8 mouse cellular contexts compared by ENCODE assay signal in the genomic region with DNA sequence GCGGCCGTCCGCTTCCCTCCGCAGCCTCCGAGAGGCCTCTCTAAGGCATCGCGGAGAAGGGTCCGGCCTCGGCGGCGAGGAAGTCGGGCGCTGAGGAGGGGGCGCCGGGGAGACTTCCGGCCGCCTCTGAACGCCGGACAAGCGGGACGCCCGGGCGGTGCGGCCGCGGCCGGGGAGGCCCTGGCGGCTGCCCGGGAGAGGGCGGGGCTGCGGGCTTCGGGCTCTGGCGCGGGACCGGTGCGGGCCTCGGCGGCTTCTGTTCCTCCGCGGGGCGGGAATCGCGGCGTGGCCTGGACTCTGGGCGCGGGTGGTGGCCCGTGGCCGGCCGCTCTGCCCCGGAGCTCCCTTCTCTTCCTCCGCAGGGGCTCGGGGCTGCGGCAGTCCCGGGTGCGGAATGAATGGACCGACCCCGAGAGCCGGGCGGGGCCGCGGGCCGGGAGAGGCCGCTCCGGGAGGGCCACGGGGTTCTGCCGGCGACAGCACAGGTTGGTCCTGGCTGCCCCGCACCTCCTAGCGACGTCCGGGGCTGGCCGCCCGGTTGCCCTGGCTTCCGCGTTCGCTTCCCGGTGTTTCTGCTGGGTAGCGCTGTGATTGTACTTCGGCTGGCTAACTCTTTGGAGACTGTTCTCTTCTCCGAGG. TPM values are rescaled to one million over a fixed set of nuclear protein-coding genes. Genes with fewer than 3 reads are reported as not detected.
DNase-seq lines count a peak whose midpoint lies in the region; ATAC-seq and TF ChIP-seq lines count a peak whose summit lies in the region.

No protein-coding gene starts in this region.

- H3K4me2 ChIP-seq in embryonic facial prominence, embryonic 13.5 days = peak overlapping the region; percentile 70
- peak overlapping the region; percentile 67 for H3K4me2 ChIP-seq in heart, embryonic 12.5 days
- H3K4me2 ChIP-seq in kidney, postnatal 0 days (ENCODE audit: low read length) = peak overlapping the region; percentile 69

- H3K4me3 ChIP-seq in embryonic facial prominence, embryonic 13.5 days = peak overlapping the region; percentile 100
- peak overlapping the region; percentile 91 for H3K4me3 ChIP-seq in heart, embryonic 12.5 days
- H3K4me3 ChIP-seq in kidney, postnatal 0 days (replicated peaks; ENCODE audit: low read depth, low read length) = peak overlapping the region; percentile 94

- H3K36me3 ChIP-seq in embryonic facial prominence, embryonic 13.5 days = 0 out of 2 replicates have a peak, but pooled peaks cover 3% of the 10 kb centered on the region
- peaks cover 4% of the 10 kb centered on the region; the same call in 1 of the 2 replicates for H3K36me3 ChIP-seq in heart, embryonic 12.5 days
- no peaks in the 10 kb centered on the region for H3K36me3 ChIP-seq in kidney, postnatal 0 days (ENCODE audit: insufficient read depth, low read length)

- H3K27me3 ChIP-seq in embryonic facial prominence, embryonic 13.5 days = no peaks in the 10 kb centered on the region
- H3K27me3 ChIP-seq in heart, embryonic 12.5 days (replicated peaks) = no peaks in the 10 kb centered on the region
- no peaks in the 10 kb centered on the region for H3K27me3 ChIP-seq in kidney, postnatal 0 days (ENCODE audit: insufficient read depth, low read length)

- H3K4me1 ChIP-seq in embryonic facial prominence, embryonic 13.5 days = peaks cover 14% of the 10 kb centered on the region
- H3K4me1 ChIP-seq in heart, embryonic 12.5 days (replicated peaks) = peaks cover 24% of the 10 kb centered on the region
- H3K4me1 ChIP-seq in kidney, postnatal 0 days (replicated peaks; ENCODE audit: insufficient read depth, low read length) = 0 out of 2 replicates have a peak, but pooled peaks cover 8% of the 10 kb centered on the region

- H3K9ac ChIP-seq in embryonic facial prominence, embryonic 13.5 days = peak overlapping the region; percentile 99
- peak overlapping the region; percentile 98 for H3K9ac ChIP-seq in heart, embryonic 12.5 days
- H3K9ac ChIP-seq in kidney, postnatal 0 days (ENCODE audit: low read depth, low read length) = peak overlapping the region; percentile 97

- no peak for TF ChIP-seq CTCF in kidney, postnatal 0 days (IDR thresholded peaks at IDR 0.05; ENCODE audit: low read depth)

- H3K9me3 ChIP-seq in embryonic facial prominence, embryonic 13.5 days = no peaks in the 10 kb centered on the region
- H3K9me3 ChIP-seq in heart, embryonic 12.5 days (replicated peaks) = no peaks in the 10 kb centered on the region
- H3K9me3 ChIP-seq in kidney, postnatal 0 days (replicated peaks; ENCODE audit: low read length) = no peaks in the 10 kb centered on the region

- WGBS in embryonic facial prominence, embryonic 13.5 days = under 1% methylated on average over 50 of the region's 80 CpGs
- under 1% methylated on average over 78 of the region's 80 CpGs for WGBS in heart, embryonic 12.5 days
- WGBS in kidney, postnatal 0 days = under 1% methylated on average over 64 of the region's 80 CpGs

- H3K27ac ChIP-seq in embryonic facial prominence, embryonic 13.5 days = peak overlapping the region; percentile 98
- peak overlapping the region; percentile 96 for H3K27ac ChIP-seq in heart, embryonic 12.5 days (ENCODE audit: poor library complexity, severe bottlenecking)
- H3K27ac ChIP-seq in kidney, postnatal 0 days = peak overlapping the region; percentile 99

- ATAC-seq in embryonic facial prominence, embryonic 13.5 days (ENCODE audit: insufficient number of reproducible peaks, insufficient read depth, low FRiP score, low TSS enrichment, low read depth) = peak; percentile 50
- ATAC-seq in heart, embryonic 12.5 days (ENCODE audit: insufficient number of reproducible peaks, low FRiP score) = peak; percentile 73
- peak; percentile 17 for ATAC-seq in kidney, postnatal 0 days (replicated peaks; ENCODE audit: low FRiP score, low read depth)

- peak; percentile 15 to 31 for DNase-seq in left cerebral cortex, adult 8-10 months (ENCODE audit: low spot score in 2 of 2)
- DNase-seq in left cerebral cortex, adult 11 months (ENCODE audit: low spot score) = no peak
- DNase-seq in adrenal gland, adult 18-20 months (ENCODE audit: low spot score in 2 of 2) = peak; percentile 63 to 64
- peak; percentile 58 for DNase-seq in kidney, postnatal 0 days (ENCODE audit: low spot score)
- DNase-seq in lung, postnatal 36 days = peak; percentile 36
- DNase-seq in spleen, postnatal 36 days (ENCODE audit: low spot score in 2 of 2) = peak; percentile 35 to 40

RNA-seq across cellular contexts. Expression of a gene that starts 0.5 kb away (rescaled TPM):
- 100 to 1,000 TPM; 181 to 234 (median 208) TPM for total RNA-seq in left cerebral cortex, adult 8-10 months (2022)
- total RNA-seq in adrenal gland, adult 18-20 months (2021) = 100 to 1,000 TPM; 138 to 139 TPM
- polyA plus RNA-seq in embryonic facial prominence, embryonic 13.5 days (2015; fragmentation: Nextera tagmentation; extraction: Ambion mirVana) = 308 and 327 TPM in 2 replicates
- polyA plus RNA-seq in heart, embryonic 12.5 days (2016; fragmentation: Nextera tagmentation; extraction: Ambion mirVana) = 266 and 274 TPM in 2 replicates
- polyA plus RNA-seq in kidney, postnatal 0 days (2015; fragmentation: Nextera tagmentation; extraction: Ambion mirVana) = 277 and 296 TPM in 2 replicates

RNA-seq across cellular contexts. Expression of a gene that starts 13.7 kb away (rescaled TPM):
- total RNA-seq in left cerebral cortex, adult 8-10 months (2022) = 10 to 100 TPM; 60.9 to 73.8 (median 65.8) TPM
- 100 to 1,000 TPM; 123 to 155 TPM for total RNA-seq in adrenal gland, adult 18-20 months (2021)
- 316 and 339 TPM in 2 replicates for polyA plus RNA-seq in embryonic facial prominence, embryonic 13.5 days (2015; fragmentation: Nextera tagmentation; extraction: Ambion mirVana)
- polyA plus RNA-seq in heart, embryonic 12.5 days (2016; fragmentation: Nextera tagmentation; extraction: Ambion mirVana) = 519 and 526 TPM in 2 replicates
- polyA plus RNA-seq in kidney, postnatal 0 days (2015; fragmentation: Nextera tagmentation; extraction: Ambion mirVana) = 427 and 432 TPM in 2 replicates

RNA-seq across cellular contexts. Expression of a gene that starts 48.5 kb away (rescaled TPM):
- total RNA-seq in left cerebral cortex, adult 8-10 months (2022) = 100 to 1,000 TPM; 125 to 146 (median 131) TPM
- 100 to 1,000 TPM; 138 to 187 TPM for total RNA-seq in adrenal gland, adult 18-20 months (2021)
- polyA plus RNA-seq in embryonic facial prominence, embryonic 13.5 days (2015; fragmentation: Nextera tagmentation; extraction: Ambion mirVana) = 84.9 and 85.7 TPM in 2 replicates
- polyA plus RNA-seq in heart, embryonic 12.5 days (2016; fragmentation: Nextera tagmentation; extraction: Ambion mirVana) = 152 and 155 TPM in 2 replicates
- 215 and 232 TPM in 2 replicates for polyA plus RNA-seq in kidney, postnatal 0 days (2015; fragmentation: Nextera tagmentation; extraction: Ambion mirVana)

Comparison
In these comparisons a context has a peak if more than half of its experiments do, and no peak if none do; other contexts are left out.
1. ATAC-seq: peak in every context shown above with its lines; median percentile 73 in heart, embryonic 12.5 days; 50 in embryonic facial prominence, embryonic 13.5 days; 17 in kidney, postnatal 0 days.